7 mouse cellular contexts compared by ENCODE assay signal in genomic region chr9:54501453-54502110, GRCm38 (mm10). TPM values are rescaled to one million over a fixed set of nuclear protein-coding genes. Genes with fewer than 3 reads are reported as not detected.
A peak's percentile ranks its signal among the peaks of the same experiment; 100 is the strongest.
DNase-seq lines count a peak whose midpoint lies in the region; ATAC-seq and TF ChIP-seq lines count a peak whose summit lies in the region.

Dmxl2 (minus strand) TSS chr9:54501626.

- TF ChIP-seq CTCF in kidney, adult 2 months (conservative IDR thresholded peaks at IDR 0.05; ENCODE audit: insufficient read depth, insufficient read length, low read depth, low read length) = no peak
- no peak for TF ChIP-seq CTCF in spleen, adult 2 months (IDR thresholded peaks at IDR 0.05; ENCODE audit: extremely low read depth, insufficient read depth, insufficient read length, insufficient replicate concordance)

- H3K9ac ChIP-seq in limb, embryonic 12.5 days (replicated peaks) = peak within 1 kb of the TSS; percentile 77
- H3K9ac ChIP-seq in midbrain, embryonic 14.5 days (replicated peaks; ENCODE audit: low read length) = peak within 1 kb of the TSS; percentile 93

- H3K36me3 ChIP-seq in kidney, adult 2 months (ENCODE audit: control insufficient read depth, insufficient read depth, low read length) = no peaks in the 10 kb centered on the region
- H3K36me3 ChIP-seq in limb, embryonic 12.5 days = no peaks in the 10 kb centered on the region
- H3K36me3 ChIP-seq in midbrain, embryonic 14.5 days (ENCODE audit: control insufficient read depth, insufficient read depth, low read length) = no peaks in the 10 kb centered on the region
- H3K36me3 ChIP-seq in spleen, adult 2 months (ENCODE audit: control insufficient read depth, insufficient read depth, low read length) = no peaks in the 10 kb centered on the region

- 3% methylated on average over 97 of the region's 99 CpGs for WGBS in kidney, adult 2 months
- under 1% methylated on average over 99 of the region's 99 CpGs for WGBS in limb, embryonic 12.5 days
- under 1% methylated on average over 99 of the region's 99 CpGs for WGBS in midbrain, embryonic 14.5 days
- 1% methylated on average over 90 of the region's 99 CpGs for WGBS in spleen, adult 2 months

- H3K4me3 ChIP-seq in kidney, adult 2 months (ENCODE audit: insufficient read depth, low read depth, low read length) = peak within 1 kb of the TSS; percentile 100
- H3K4me3 ChIP-seq in limb, embryonic 12.5 days (replicated peaks) = peak within 1 kb of the TSS; percentile 80
- H3K4me3 ChIP-seq in midbrain, embryonic 14.5 days (replicated peaks; ENCODE audit: low read depth, low read length) = peak within 1 kb of the TSS; percentile 83
- H3K4me3 ChIP-seq in spleen, adult 2 months (ENCODE audit: extremely low read depth, insufficient read depth, insufficient read length) = peak within 1 kb of the TSS; percentile 61

- H3K27me3 ChIP-seq in kidney, adult 2 months (replicated peaks; ENCODE audit: control insufficient read depth, insufficient read depth, low read length) = no peaks in the 10 kb centered on the region; the same call in 1 of the 2 replicates
- H3K27me3 ChIP-seq in limb, embryonic 12.5 days = peaks cover 16% of the 10 kb centered on the region
- no peaks in the 10 kb centered on the region for H3K27me3 ChIP-seq in midbrain, embryonic 14.5 days (ENCODE audit: control insufficient read depth, insufficient read depth, low read length)
- peaks cover 16% of the 10 kb centered on the region for H3K27me3 ChIP-seq in spleen, adult 2 months (ENCODE audit: control insufficient read depth, insufficient read depth, low read length)

- peak within 1 kb of the TSS; percentile 87 for H3K27ac ChIP-seq in kidney, adult 2 months (ENCODE audit: insufficient read depth, low read depth, low read length)
- no peak within 1 kb of the TSS for H3K27ac ChIP-seq in limb, embryonic 12.5 days
- peak within 1 kb of the TSS; percentile 89 for H3K27ac ChIP-seq in midbrain, embryonic 14.5 days (replicated peaks; ENCODE audit: low read depth, low read length)
- H3K27ac ChIP-seq in spleen, adult 2 months (ENCODE audit: insufficient read depth, low read length) = no peak within 1 kb of the TSS

- H3K4me1 ChIP-seq in kidney, adult 2 months (ENCODE audit: control insufficient read depth, insufficient read depth, low read length) = peaks cover 3% of the 10 kb centered on the region
- H3K4me1 ChIP-seq in limb, embryonic 12.5 days (replicated peaks) = peaks cover 17% of the 10 kb centered on the region
- H3K4me1 ChIP-seq in midbrain, embryonic 14.5 days (ENCODE audit: control insufficient read depth, insufficient read depth, low read length) = peaks cover 18% of the 10 kb centered on the region
- peaks cover 4% of the 10 kb centered on the region; the same call in 1 of the 2 replicates for H3K4me1 ChIP-seq in spleen, adult 2 months (ENCODE audit: control insufficient read depth, insufficient read depth, insufficient read length)

- no peaks in the 10 kb centered on the region for H3K9me3 ChIP-seq in limb, embryonic 12.5 days
- H3K9me3 ChIP-seq in midbrain, embryonic 14.5 days (ENCODE audit: control insufficient read depth, low read length) = no peaks in the 10 kb centered on the region

- peak; percentile 88 for ATAC-seq in limb, embryonic 12.5 days (ENCODE audit: insufficient number of reproducible peaks, insufficient read depth, low FRiP score, low TSS enrichment, low read depth)
- peak; percentile 95 for ATAC-seq in midbrain, embryonic 14.5 days (ENCODE audit: low FRiP score, low TSS enrichment)

- peak; percentile 45 for TF ChIP-seq POLR2A in kidney, adult 2 months (IDR thresholded peaks at IDR 0.05; ENCODE audit: low read depth, low read length)
- no peak for TF ChIP-seq POLR2A in spleen, adult 2 months (IDR thresholded peaks at IDR 0.05; ENCODE audit: low read depth, low read length)

- peak; percentile 92 for DNase-seq in adrenal gland, postnatal 25 days
- DNase-seq in embryo, embryonic 9.5 days (ENCODE audit: extremely low spot score) = peak; percentile 90
- DNase-seq in heart, adult 18-20 months = peak; percentile 92 to 95
- peak; percentile 97 for DNase-seq in kidney, adult 2 months
- peak; percentile 98 for DNase-seq in midbrain, embryonic 14.5 days
- peak in 1 of 2 experiments; percentile 18 for DNase-seq in spleen, adult 2 months (ENCODE audit: low read depth in 1 of 2, low spot score in 2 of 2)

- peak within 1 kb of the TSS; percentile 98 for H3K4me2 ChIP-seq in limb, embryonic 12.5 days
- peak within 1 kb of the TSS; percentile 72 for H3K4me2 ChIP-seq in midbrain, embryonic 14.5 days (ENCODE audit: low read length)

RNA-seq across cellular contexts. Expression of gene Dmxl2, which starts in this region (rescaled TPM):
- total RNA-seq in adrenal gland, postnatal 25 days (2021) = 18.3 and 19.1 TPM in 2 replicates
- total RNA-seq in heart, adult 18-20 months (2021) = 10 to 100 TPM; 28.4 to 28.6 TPM
- 8.9 and 10.4 TPM in 2 replicates for polyA plus RNA-seq in kidney, adult 2 months (2012; rRNA removed)
- 5.4 and 7.1 TPM in 2 replicates for polyA plus RNA-seq in limb, embryonic 12.5 days (2016; fragmentation: Nextera tagmentation; extraction: Ambion mirVana)
- 64.9 and 71.1 TPM in 2 replicates for polyA plus RNA-seq in midbrain, embryonic 14.5 days (2014; fragmentation: Nextera tagmentation; extraction: Ambion mirVana)
- polyA plus RNA-seq in spleen, adult 2 months (2012; rRNA removed) = 1.0 and 2.0 TPM in 2 replicates

Comparison
In these comparisons a context has a peak if more than half of its experiments do, and no peak if none do; other contexts are left out.
1. H3K27ac ChIP-seq: peak in kidney, adult 2 months (single experiment) and midbrain, embryonic 14.5 days (single experiment); none in limb, embryonic 12.5 days (single experiment) and spleen, adult 2 months (single experiment).
2. Peak in every context shown above with its lines, with median percentiles within 50 percentile points of each other: H3K4me3 ChIP-seq.